Mouse (Mus musculus) small intestine, adult 2 months (tissue): Measurements from ENCODE around the gene Pla2g12b.

Experiments
- CTCF ChIP-seq: fragments of 200-500 bp; IDR thresholded peaks from 2 replicates; pipeline ENCODE4 v1.5.1; 2012; ENCODE audit warnings: low read depth, mild to moderate bottlenecking, control low read depth, inconsistent platforms, low read length, moderate library complexity, mixed read lengths; ENCODE audit not compliant: insufficient replicate concordance, insufficient read length; ENCODE audit errors: extremely low read depth
- POLR2A ChIP-seq: fragments of 200-500 bp; IDR thresholded peaks from 2 replicates; pipeline ENCODE4 v1.6.1; 2012; ENCODE audit warnings: low read depth, mild to moderate bottlenecking, control low read depth, inconsistent platforms, low read length, moderate library complexity

GRCm38 (mm10) chr10:59439508-59439931, 36.1 kb downstream of the Pla2g12b start:
- TF ChIP-seq CTCF (no peak), POLR2A (no peak)
